Mouse (Mus musculus): Measurements from ENCODE around the gene Klk1b4.

Klk1b4 gene

DNA sequence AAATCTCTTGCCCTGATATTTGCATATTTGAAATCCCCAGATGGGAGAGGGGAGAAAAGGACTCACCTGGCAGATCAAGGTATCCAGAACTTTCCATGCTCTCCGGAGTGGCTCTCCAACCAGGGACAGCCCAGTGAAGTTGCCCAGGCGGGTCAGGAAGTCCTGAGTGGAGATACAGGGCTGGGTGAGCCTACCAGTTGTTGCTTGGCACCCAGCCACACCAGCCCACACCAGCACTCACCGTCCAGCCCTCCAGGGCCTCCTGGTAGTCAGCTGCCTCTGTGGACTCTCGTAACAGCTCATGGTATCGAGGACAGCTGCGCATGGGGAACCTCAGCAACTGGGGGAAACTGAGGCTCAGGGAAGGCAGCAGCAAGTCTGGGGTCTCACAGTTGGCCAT is 47.7 kb downstream of the Klk1b4 start:
- DNase-seq = no peak

DNA sequence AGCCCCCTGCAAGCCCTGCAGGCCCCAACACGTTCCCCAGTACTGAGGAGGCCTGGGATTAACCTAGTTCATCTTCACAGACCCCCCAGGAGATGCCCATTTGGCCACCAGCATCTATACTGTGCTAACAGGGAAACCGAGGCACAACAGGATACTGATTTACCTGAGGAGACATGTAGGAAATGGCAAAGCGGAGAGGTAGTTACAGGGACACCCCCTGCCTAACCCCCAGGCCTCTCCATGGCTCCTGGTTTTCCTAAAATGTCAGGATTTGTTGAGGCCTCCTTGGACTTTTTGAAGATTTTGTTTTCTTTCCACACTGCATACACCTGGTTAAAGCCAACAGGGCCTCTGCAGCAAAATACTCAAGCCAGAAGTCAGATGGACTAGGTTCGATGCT is 50.0 kb downstream of the Klk1b4 start, which contains the start of gene Acp4:
Gene Acp4 (minus strand): TSS at position 101 of the 400 bp plus-strand sequence.
- DNase-seq = no peak

DNA sequence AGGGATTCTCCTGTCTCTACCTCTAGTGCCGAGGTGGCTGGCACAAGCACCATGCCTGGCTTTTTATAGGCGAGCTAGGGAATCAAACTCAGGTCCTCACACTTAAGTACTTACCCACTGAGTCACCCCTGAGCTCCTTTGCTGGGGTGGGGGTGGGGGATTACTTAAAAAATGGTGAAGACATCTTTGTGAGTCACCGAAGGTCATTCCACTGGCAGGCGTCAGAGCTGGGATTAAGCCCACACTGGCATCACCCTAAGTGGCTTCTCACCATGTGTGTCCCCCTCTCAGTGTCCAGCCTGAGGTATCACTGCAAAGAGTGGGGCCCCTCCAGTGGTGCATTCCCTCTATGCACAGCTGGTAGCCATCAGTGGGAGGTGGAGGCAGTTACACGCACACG is 53.2 kb downstream of the Klk1b4 start:
- DNase-seq = no peak

DNA sequence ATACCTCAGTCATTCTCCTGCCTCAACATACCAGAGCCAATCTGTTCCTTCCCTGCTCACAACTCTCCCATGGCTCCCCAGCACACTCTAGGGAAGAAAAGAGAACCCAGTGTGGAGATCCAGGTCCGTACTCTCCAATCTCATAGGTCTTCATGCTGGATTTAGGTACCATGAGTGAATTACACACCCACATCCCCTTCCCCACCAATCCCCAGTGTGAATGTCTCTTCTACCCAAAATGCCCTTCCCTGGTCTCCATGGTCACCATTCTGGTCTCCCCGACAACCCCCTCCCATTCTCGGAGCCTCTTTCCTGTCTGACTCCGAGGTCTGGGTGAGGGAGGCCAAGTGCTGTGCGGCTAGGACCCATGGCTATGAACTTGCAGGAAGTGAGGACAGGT is 53.9 kb downstream of the Klk1b4 start, which contains the start of gene Gm15517:
Gene Gm15517 (plus strand): TSS at position 301 of the 400 bp plus-strand sequence.
- no peak for DNase-seq

Data from cerebellum, adult 11-12 months (tissue).